Mouse (Mus musculus): ENCODE results near the gene B3gnt7.

- no peak for TF ChIP-seq CTCF (IDR thresholded peaks at IDR 0.05; ENCODE audit: low read depth)
- TF ChIP-seq EP300 (optimal IDR thresholded peaks at IDR 0.05) = no peak
Measured at GRCm38 (mm10) chr1:86310536-86311310, 8.1 kb downstream of the B3gnt7 start.

Data from stomach, postnatal 0 days (tissue).